Mouse (Mus musculus): ENCODE data around the gene Atp5f1.
"Not testable (repeated sequence)": the region's sequence is repeated elsewhere in the genome, so short reads cannot be mapped to it uniquely, and the experiment has no call there.

Gene Atp5f1

GRCm38 (mm10) chr3:105959999-105960398, at the start of gene Atp5f1:
Gene Atp5f1 (minus strand): TSS chr3:105960099.
- in situ Hi-C loops (cut with MboI; ENCODE audit: unreplicated experiment in 2 of 2), result loop anchor here in 1 of 2 experiments (10.0 kb wide), 1 partner anchor 165 kb away; no protein-coding TSS in a partner anchor

- in situ Hi-C loops (cut with MboI; ENCODE audit: unreplicated experiment in 2 of 2), result not testable (repeated sequence)
Observed at GRCm38 (mm10) chr3:106003360-106003759, 43.5 kb upstream of the Atp5f1 start.

GRCm38 (mm10) chr3:106001416-106002370, 41.8 kb upstream of the Atp5f1 start:
- in situ Hi-C loops (cut with MboI; ENCODE audit: unreplicated experiment in 2 of 2), result no loop called here

- in situ Hi-C loops (cut with MboI; ENCODE audit: unreplicated experiment in 2 of 2), result no loop called here
Observed at GRCm38 (mm10) chr3:106000707-106001375, 40.9 kb upstream of the Atp5f1 start.

- in situ Hi-C loops (cut with MboI; ENCODE audit: unreplicated experiment in 2 of 2), result loop anchor here (5.0 to 25.0 kb wide), 5 partner anchors 453 to 1093 kb away; no protein-coding TSS in a partner anchor
Observed at GRCm38 (mm10) chr3:105994730-105995129, 34.8 kb upstream of the Atp5f1 start.

GRCm38 (mm10) chr3:105991653-105992283, 31.9 kb upstream of the Atp5f1 start:
- in situ Hi-C loops (cut with MboI; ENCODE audit: unreplicated experiment in 2 of 2), result loop anchor here (5.0 to 25.0 kb wide), 5 partner anchors 456 to 1096 kb away; no protein-coding TSS in a partner anchor

GRCm38 (mm10) chr3:105989611-105990010, 29.7 kb upstream of the Atp5f1 start:
- in situ Hi-C loops (cut with MboI; ENCODE audit: unreplicated experiment in 2 of 2), result loop anchor here (5.0 to 25.0 kb wide), 5 partner anchors 458 to 1098 kb away; no protein-coding TSS in a partner anchor

- in situ Hi-C loops (cut with MboI; ENCODE audit: unreplicated experiment in 2 of 2), result no loop called here
Observed at GRCm38 (mm10) chr3:105974174-105974573, 14.3 kb upstream of the Atp5f1 start.

GRCm38 (mm10) chr3:105973411-105973810, 13.5 kb upstream of the Atp5f1 start, which contains the start of gene Ovgp1:
Gene Ovgp1 (plus strand): TSS chr3:105973711.
- in situ Hi-C loops (cut with MboI; ENCODE audit: unreplicated experiment in 2 of 2), result no loop called here

- in situ Hi-C loops (cut with MboI; ENCODE audit: unreplicated experiment in 2 of 2), result no loop called here
Observed at GRCm38 (mm10) chr3:105971831-105972446, 12.0 kb upstream of the Atp5f1 start.

- in situ Hi-C loops (cut with MboI; ENCODE audit: unreplicated experiment in 2 of 2), result no loop called here
Observed at GRCm38 (mm10) chr3:105960700-105961099, 801 bp upstream of the Atp5f1 start.

- in situ Hi-C loops (cut with MboI; ENCODE audit: unreplicated experiment in 2 of 2), result loop anchor here in 1 of 2 experiments (10.0 kb wide), 1 partner anchor 165 kb away; no protein-coding TSS in a partner anchor
Observed at GRCm38 (mm10) chr3:105959585-105959984, 314 bp downstream of the Atp5f1 start.

- in situ Hi-C loops (cut with MboI; ENCODE audit: unreplicated experiment in 2 of 2), result loop anchor here in 1 of 2 experiments (10.0 kb wide), 1 partner anchor 164 kb away; no protein-coding TSS in a partner anchor
Observed at GRCm38 (mm10) chr3:105958974-105959580, 822 bp downstream of the Atp5f1 start, which contains the start of gene Wdr77. Gene Wdr77 (plus strand): TSS chr3:105959369.

- in situ Hi-C loops (cut with MboI; ENCODE audit: unreplicated experiment in 2 of 2), result loop anchor here in 1 of 2 experiments (10.0 kb wide), 1 partner anchor 163 kb away; no protein-coding TSS in a partner anchor
Observed at GRCm38 (mm10) chr3:105958204-105958603, 1.7 kb downstream of the Atp5f1 start.

GRCm38 (mm10) chr3:105957235-105957634, 2.7 kb downstream of the Atp5f1 start:
- in situ Hi-C loops (cut with MboI; ENCODE audit: unreplicated experiment in 2 of 2), result loop anchor here in 1 of 2 experiments (10.0 kb wide), 1 partner anchor 162 kb away; no protein-coding TSS in a partner anchor

- in situ Hi-C loops (cut with MboI; ENCODE audit: unreplicated experiment in 2 of 2), result loop anchor here in 1 of 2 experiments (10.0 kb wide), 1 partner anchor 157 kb away; no protein-coding TSS in a partner anchor
Observed at GRCm38 (mm10) chr3:105951348-105951747, 8.6 kb downstream of the Atp5f1 start.

- in situ Hi-C loops (cut with MboI; ENCODE audit: unreplicated experiment in 2 of 2), result no loop called here
Observed at GRCm38 (mm10) chr3:105936111-105936510, 23.8 kb downstream of the Atp5f1 start.

- in situ Hi-C loops (cut with MboI; ENCODE audit: unreplicated experiment in 2 of 2), result no loop called here
Observed at GRCm38 (mm10) chr3:105935033-105935432, 24.9 kb downstream of the Atp5f1 start.

GRCm38 (mm10) chr3:105933926-105934325, 26.0 kb downstream of the Atp5f1 start:
- in situ Hi-C loops (cut with MboI; ENCODE audit: unreplicated experiment in 2 of 2), result no loop called here

Measured in v-Abl transformed pro-B cells (cell line).